22 mouse cellular contexts compared by ENCODE assay signal in genomic region chr10:84111909-84112308, GRCm38 (mm10).
A peak's percentile ranks its signal among the peaks of the same experiment; 100 is the strongest.
DNase-seq lines count a peak whose midpoint lies in the region; ATAC-seq and TF ChIP-seq lines count a peak whose summit lies in the region.
"Had no signal": no experiment of that assay in that cellular context is flagged by ENCODE, and none has a peak within 500 bp of the region (broad histone marks: within the 10 kb centered on the region; RNA-seq: fewer than 3 reads in every experiment).

No protein-coding gene starts in this region.

- peak; percentile 9; the same call in 1 of the 2 replicates for ATAC-seq in embryonic facial prominence, embryonic 14.5 days (ENCODE audit: low read depth)
- ATAC-seq in midbrain, embryonic 14.5 days (ENCODE audit: low FRiP score, low TSS enrichment): no peak
- ATAC-seq in midbrain, postnatal 0 days (ENCODE audit: low FRiP score): no peak
- ATAC-seq: CD4-positive, CD25-positive, alpha-beta regulatory T cell, adult 4 months had no signal

- H3K4me1 ChIP-seq in embryonic facial prominence, embryonic 14.5 days (ENCODE audit: control insufficient read depth, insufficient read depth, low read length): 0 out of 2 replicates have a peak, but pooled peaks cover 4% of the 10 kb centered on the region
- H3K4me1 ChIP-seq in embryonic facial prominence, embryonic 10.5 days: peaks cover 23% of the 10 kb centered on the region
- H3K4me1 ChIP-seq in midbrain, embryonic 14.5 days (ENCODE audit: control insufficient read depth, insufficient read depth, low read length): 0 out of 2 replicates have a peak, but pooled peaks cover 4% of the 10 kb centered on the region
- no peaks in the 10 kb centered on the region for H3K4me1 ChIP-seq in midbrain, postnatal 0 days (ENCODE audit: insufficient read depth, low read length)
- H3K4me1 ChIP-seq: embryonic facial prominence, embryonic 15.5 days; heart, embryonic 15.5 days had no signal

- H3K9me3 ChIP-seq in embryonic facial prominence, embryonic 14.5 days (ENCODE audit: control insufficient read depth, low read length): no peaks in the 10 kb centered on the region
- H3K9me3 ChIP-seq in embryonic facial prominence, embryonic 10.5 days: no peaks in the 10 kb centered on the region
- no peaks in the 10 kb centered on the region for H3K9me3 ChIP-seq in midbrain, embryonic 14.5 days (ENCODE audit: control insufficient read depth, low read length)
- no peaks in the 10 kb centered on the region for H3K9me3 ChIP-seq in midbrain, postnatal 0 days (ENCODE audit: low read length)
- H3K9me3 ChIP-seq: embryonic facial prominence, embryonic 15.5 days; forebrain, embryonic 10.5 days; forebrain, embryonic 15.5 days; heart, embryonic 15.5 days; hindbrain, embryonic 10.5 days had no signal

- H3K4me2 ChIP-seq in embryonic facial prominence, embryonic 14.5 days (ENCODE audit: low read depth, low read length): no peak overlapping the region
- no peak overlapping the region for H3K4me2 ChIP-seq in midbrain, embryonic 14.5 days (ENCODE audit: low read length)
- no peak overlapping the region for H3K4me2 ChIP-seq in midbrain, postnatal 0 days (ENCODE audit: low read depth, low read length, poor library complexity, severe bottlenecking)
- H3K4me2 ChIP-seq: embryonic facial prominence, embryonic 15.5 days; forebrain, embryonic 15.5 days; heart, embryonic 11.5 days; heart, embryonic 15.5 days; hindbrain, embryonic 14.5 days had no signal

- no peak overlapping the region for H3K4me3 ChIP-seq in embryonic facial prominence, embryonic 14.5 days (ENCODE audit: low read depth, low read length)
- no peak overlapping the region for H3K4me3 ChIP-seq in embryonic facial prominence, embryonic 10.5 days
- H3K4me3 ChIP-seq in midbrain, embryonic 14.5 days (replicated peaks; ENCODE audit: low read depth, low read length): no peak overlapping the region
- H3K4me3 ChIP-seq in midbrain, postnatal 0 days (ENCODE audit: low read depth, low read length): no peak overlapping the region
- H3K4me3 ChIP-seq: embryonic facial prominence, embryonic 15.5 days; erythroblast, embryonic 14.5 days; forebrain, embryonic 10.5 days; forebrain, embryonic 15.5 days; heart, adult 2 months; heart, embryonic 15.5 days; hindbrain, embryonic 10.5 days had no signal

- no peak for DNase-seq in embryonic facial prominence, embryonic 14.5 days (ENCODE audit: low spot score)
- no peak for DNase-seq in embryonic facial prominence, embryonic 10.5 days (ENCODE audit: low spot score)
- DNase-seq in midbrain, embryonic 14.5 days: peak; percentile 13
- DNase-seq in midbrain, postnatal 0 days (ENCODE audit: low spot score): no peak
- peak; percentile 22 for DNase-seq in thymus, postnatal 14 days
- no peak for DNase-seq in thymus, adult 18-20 months
- DNase-seq in ovary, adult 18-20 months (ENCODE audit: low spot score): no peak
- DNase-seq: adrenal gland, postnatal 10 days; cerebellum, adult 11-12 months; cerebellum, adult 9-10 months; cerebellum, postnatal 36 days; gastrocnemius, postnatal 10 days; heart, adult 2 months had no signal

- no peak for TF ChIP-seq CTCF in midbrain, postnatal 0 days (IDR thresholded peaks at IDR 0.05)

- no peak overlapping the region for H3K9ac ChIP-seq in embryonic facial prominence, embryonic 14.5 days (ENCODE audit: low read depth, low read length)
- H3K9ac ChIP-seq in midbrain, embryonic 14.5 days (replicated peaks; ENCODE audit: low read length): no peak overlapping the region
- H3K9ac ChIP-seq in midbrain, postnatal 0 days (replicated peaks; ENCODE audit: low read length, poor library complexity, severe bottlenecking): no peak overlapping the region
- H3K9ac ChIP-seq: embryonic facial prominence, embryonic 15.5 days; forebrain, embryonic 15.5 days; heart, embryonic 15.5 days; hindbrain, embryonic 14.5 days had no signal

- 61% methylated on average over 5 of the region's 5 CpGs for WGBS in embryonic facial prominence, embryonic 14.5 days
- 62% methylated on average over 5 of the region's 5 CpGs for WGBS in embryonic facial prominence, embryonic 10.5 days
- 34% methylated on average over 5 of the region's 5 CpGs for WGBS in midbrain, embryonic 14.5 days
- WGBS in midbrain, postnatal 0 days: 37% methylated on average over 5 of the region's 5 CpGs

- no peaks in the 10 kb centered on the region for H3K27me3 ChIP-seq in embryonic facial prominence, embryonic 14.5 days (replicated peaks; ENCODE audit: control insufficient read depth, insufficient read depth, low read length)
- H3K27me3 ChIP-seq in embryonic facial prominence, embryonic 10.5 days (replicated peaks; ENCODE audit: low read depth, poor library complexity, severe bottlenecking): no peaks in the 10 kb centered on the region
- H3K27me3 ChIP-seq in midbrain, embryonic 14.5 days (ENCODE audit: control insufficient read depth, insufficient read depth, low read length): no peaks in the 10 kb centered on the region
- H3K27me3 ChIP-seq in midbrain, postnatal 0 days (ENCODE audit: insufficient read depth, low read length): no peaks in the 10 kb centered on the region
- H3K27me3 ChIP-seq: embryonic facial prominence, embryonic 15.5 days; forebrain, embryonic 15.5 days; heart, embryonic 15.5 days had no signal

- H3K36me3 ChIP-seq in embryonic facial prominence, embryonic 14.5 days (ENCODE audit: control insufficient read depth, insufficient read depth, low read length): no peaks in the 10 kb centered on the region
- H3K36me3 ChIP-seq in embryonic facial prominence, embryonic 10.5 days (replicated peaks): no peaks in the 10 kb centered on the region
- no peaks in the 10 kb centered on the region for H3K36me3 ChIP-seq in midbrain, embryonic 14.5 days (ENCODE audit: control insufficient read depth, insufficient read depth, low read length)
- H3K36me3 ChIP-seq in midbrain, postnatal 0 days (ENCODE audit: insufficient read depth, low read length): no peaks in the 10 kb centered on the region
- H3K36me3 ChIP-seq: embryonic facial prominence, embryonic 15.5 days; forebrain, embryonic 10.5 days; forebrain, embryonic 15.5 days; heart, embryonic 15.5 days; hindbrain, embryonic 10.5 days had no signal

- H3K27ac ChIP-seq in embryonic facial prominence, embryonic 14.5 days (replicated peaks; ENCODE audit: low read depth, low read length): no peak overlapping the region
- H3K27ac ChIP-seq in embryonic facial prominence, embryonic 10.5 days (replicated peaks): no peak overlapping the region
- H3K27ac ChIP-seq in midbrain, embryonic 14.5 days (replicated peaks; ENCODE audit: low read depth, low read length): no peak overlapping the region
- no peak overlapping the region for H3K27ac ChIP-seq in midbrain, postnatal 0 days (ENCODE audit: low read depth, low read length)
- H3K27ac ChIP-seq: embryonic facial prominence, embryonic 15.5 days; forebrain, embryonic 15.5 days; heart, adult 2 months; heart, embryonic 15.5 days; hindbrain, embryonic 14.5 days had no signal

Comparison
In these comparisons a context has a peak if more than half of its experiments do, and no peak if none do; other contexts are left out.
1. DNase-seq: peak in midbrain, embryonic 14.5 days (single experiment) and thymus, postnatal 14 days (single experiment); none in embryonic facial prominence, embryonic 14.5 days (single experiment), embryonic facial prominence, embryonic 10.5 days (single experiment), midbrain, postnatal 0 days (single experiment), thymus, adult 18-20 months (0 of 2) and ovary, adult 18-20 months (single experiment).